Mouse (Mus musculus) heart, adult 2 months (tissue): ENCODE measurements around the gene 4930562C15Rik. TPM values are rescaled to one million over a fixed set of nuclear protein-coding genes. Genes with fewer than 3 reads are reported as not detected.
A peak's percentile ranks its signal among the peaks of the same experiment; 100 is the strongest.

ENCODE experiments used
- DNase-seq, 2 experiments: peaks; one replicate each; pipeline ENCODE4 v3.0.0; 2021
- H3K27ac ChIP-seq: fragments of 200-600 bp; 2 replicates; pipeline ENCODE4 v1.8.1; 2022
- H3K27me3 ChIP-seq: fragments of 200-500 bp; 2 replicates; pipeline ENCODE4 v1.6.1; 2012; ENCODE audit warnings: mild to moderate bottlenecking, low read length, inconsistent platforms, mixed read lengths; ENCODE audit not compliant: control insufficient read depth, insufficient read depth
- H3K36me3 ChIP-seq: fragments of 200-500 bp; 2 replicates; pipeline ENCODE4 v1.6.1; 2012; ENCODE audit warnings: low read length, inconsistent platforms; ENCODE audit not compliant: control insufficient read depth, insufficient read depth
- H3K4me1 ChIP-seq: fragments of 200-500 bp; 2 replicates; pipeline ENCODE4 v1.6.1; 2011; ENCODE audit warnings: low read length; ENCODE audit not compliant: control insufficient read depth, insufficient read depth
- H3K4me3 ChIP-seq: fragments of 200-600 bp; 2 replicates; pipeline ENCODE4 v1.8.1; 2022
- H3K79me2 ChIP-seq: fragments of 200-500 bp; replicated peaks from 2 replicates; pipeline ENCODE4 v1.6.1; 2012; ENCODE audit warnings: mild to moderate bottlenecking, inconsistent platforms, low read length, moderate library complexity, mixed read lengths; ENCODE audit not compliant: control insufficient read depth, insufficient read depth
- H3K9ac ChIP-seq: fragments of 200-500 bp; 2 replicates; pipeline ENCODE4 v1.6.1; 2012; ENCODE audit warnings: low read depth, mild to moderate bottlenecking, control low read depth, inconsistent platforms, low read length, mixed read lengths
- CTCF ChIP-seq: fragments of 200-600 bp; IDR thresholded peaks from 2 replicates; pipeline ENCODE4 v1.8.1; 2022; ENCODE audit warnings: antibody characterized with exemption, mild to moderate bottlenecking, moderate library complexity
- EP300 ChIP-seq: fragments of 200-500 bp; IDR thresholded peaks from 2 replicates; pipeline ENCODE4 v1.6.1; 2011; ENCODE audit warnings: low read depth, low read length, control low read depth; ENCODE audit not compliant: insufficient read depth
- POLR2A ChIP-seq: fragments of 200-500 bp; IDR thresholded peaks from 2 replicates; pipeline ENCODE4 v1.6.1; 2011; ENCODE audit warnings: mild to moderate bottlenecking, low read depth, low read length, control low read depth; ENCODE audit not compliant: insufficient read depth
- WGBS: fragments of 180-500 bp; shearing (Covaris S2); methylation state at CpG from one replicate; pipeline ENCODE4 v1.1.7; 2018; 5-methylcytosine and 5-hydroxymethylcytosine counted together
- intact Hi-C: fragments of 180-260 bp; cut with DNase I; formaldehyde crosslinking; loops from one replicate; pipeline ENCODE4 v1.15.1; 2025
- polyA plus RNA-seq: library from polyadenylated mRNA; depleted of rRNA; stranded (reverse); fragments of >200 nt; gene quantifications from 2 replicates; pipeline ENCODE4 v1.2.3, GENCODE M21; 2012
- total RNA-seq, 2 experiments: library from RNA; stranded (reverse); gene quantifications; 2 replicates each; pipeline ENCODE4 v1.2.3; 2021

Gene 4930562C15Rik
- total and polyA plus RNA-seq, 3 experiments = 0.23 TPM; not detected in 2

GRCm38 (mm10) chr16:4890201-4890709 lies 55.0 kb downstream of the 4930562C15Rik start:
- Histone ChIP-seq H3K27ac (peak overlapping the region; percentile 78), H3K9ac (no peak overlapping the region), H3K79me2 (peaks cover 2% of the 10 kb centered on the region), H3K4me3 (no peak overlapping the region), H3K36me3 (peaks cover 36% of the 10 kb centered on the region), H3K27me3 (no peaks in the 10 kb centered on the region), H3K4me1 (peaks cover 21% of the 10 kb centered on the region)
- WGBS = 27% methylated on average over 4 of the region's 4 CpGs
- TF ChIP-seq EP300 = peak; percentile 56; the same call in 1 of the 2 replicates
- no peak for TF ChIP-seq CTCF
- intact Hi-C loops = no loop called here
- peak in 1 of 2 experiments; percentile 35 for DNase-seq

- peaks cover 2% of the 10 kb centered on the region; the same call in 1 of the 2 replicates for H3K79me2 ChIP-seq
- DNase-seq = no peak
- H3K36me3 ChIP-seq = peaks cover 43% of the 10 kb centered on the region
- 41% methylated on average over 6 of the region's 6 CpGs for WGBS
- no peak overlapping the region for H3K9ac ChIP-seq
- no peak overlapping the region for H3K4me3 ChIP-seq
- peak overlapping the region; percentile 54 for H3K27ac ChIP-seq
- H3K4me1 ChIP-seq = peaks cover 28% of the 10 kb centered on the region
- intact Hi-C loops = no loop called here
- TF ChIP-seq POLR2A (no peak), EP300 (no peak), CTCF (no peak)
- no peaks in the 10 kb centered on the region for H3K27me3 ChIP-seq
Measured at GRCm38 (mm10) chr16:4892171-4892570, 57.0 kb downstream of the 4930562C15Rik start.

GRCm38 (mm10) chr16:4894201-4894908 lies 59.1 kb downstream of the 4930562C15Rik start:
- peaks cover 24% of the 10 kb centered on the region for H3K4me1 ChIP-seq
- H3K9ac ChIP-seq = no peak overlapping the region
- intact Hi-C loops = no loop called here

GRCm38 (mm10) chr16:4896249-4897027 lies 61.2 kb downstream of the 4930562C15Rik start:
- 12% methylated on average over 5 of the region's 5 CpGs for whole genome bisulfite sequencing
- peak overlapping the region; percentile 51 for H3K27ac ChIP-seq

More at GRCm38 (mm10) chr16:4894201-4894908, 59.1 kb downstream of the 4930562C15Rik start:
- Histone ChIP-seq H3K27ac (peak overlapping the region; percentile 78), H3K27me3 (no peaks in the 10 kb centered on the region), H3K4me3 (no peak overlapping the region), H3K79me2 (no peaks in the 10 kb centered on the region), H3K36me3 (peaks cover 30% of the 10 kb centered on the region)
- no peak for TF ChIP-seq CTCF
- TF ChIP-seq POLR2A = no peak
- no peak for TF ChIP-seq EP300
- 40% methylated on average over 7 of the region's 7 CpGs for WGBS
- DNase-seq = peak in 1 of 2 experiments; percentile 38

GRCm38 (mm10) chr16:4897146-4897730 lies 62.0 kb downstream of the 4930562C15Rik start:
- intact Hi-C loops = loop anchor here (2.0 kb wide), 1 partner anchor 16 kb away; the partner anchor contains the start of gene Ubald1
- Histone ChIP-seq H3K27ac (peak overlapping the region; percentile 51), H3K4me3 (no peak overlapping the region), H3K27me3 (no peaks in the 10 kb centered on the region), H3K9ac (no peak overlapping the region), H3K36me3 (peaks cover 19% of the 10 kb centered on the region), H3K79me2 (peaks cover 2% of the 10 kb centered on the region; the same call in 1 of the 2 replicates), H3K4me1 (peaks cover 21% of the 10 kb centered on the region)
- TF ChIP-seq EP300 (no peak), CTCF (0 out of 2 replicates have a peak, but pooled peaks have one; percentile 13)
- WGBS = 59% methylated on average over 7 of the region's 7 CpGs
- no peak for DNase-seq

More at GRCm38 (mm10) chr16:4896249-4897027, 61.2 kb downstream of the 4930562C15Rik start:
- no peak overlapping the region for H3K4me3 ChIP-seq
- peak; percentile 66 to 84 for DNase-seq
- H3K9ac ChIP-seq = no peak overlapping the region
- peaks cover 20% of the 10 kb centered on the region; the same call in 1 of the 2 replicates for H3K36me3 ChIP-seq
- no peak for TF ChIP-seq POLR2A
- peak; percentile 92 for TF ChIP-seq EP300
- peaks cover 2% of the 10 kb centered on the region; the same call in 1 of the 2 replicates for H3K79me2 ChIP-seq
- H3K4me1 ChIP-seq = peaks cover 21% of the 10 kb centered on the region
- H3K27me3 ChIP-seq = no peaks in the 10 kb centered on the region
- intact Hi-C loops = loop anchor here (2.0 kb wide), 1 partner anchor 16 kb away; the partner anchor contains the start of gene Ubald1
